Mouse (Mus musculus): ENCODE data around the gene Dab1. TPM values are rescaled to one million over a fixed set of nuclear protein-coding genes. Genes with fewer than 3 reads are reported as not detected.

The Dab1 gene
- polyA plus RNA-seq, 1 experiment, result not detected

GRCm38 (mm10) chr4:103857173-103857572 lies 238.0 kb downstream of the Dab1 start:
- H3K27ac ChIP-seq (ENCODE audit: insufficient read depth, low read length), result no peak overlapping the region
- TF ChIP-seq CTCF (IDR thresholded peaks at IDR 0.05; ENCODE audit: borderline replicate concordance, insufficient read depth, low read length) (no peak), POLR2A (IDR thresholded peaks at IDR 0.05; ENCODE audit: low read depth, low read length) (no peak)
- H3K4me1 ChIP-seq (ENCODE audit: control insufficient read depth, insufficient read depth, low read length), result no peaks in the 10 kb centered on the region
- no peak overlapping the region for H3K4me3 ChIP-seq (ENCODE audit: insufficient read depth, low read length)

GRCm38 (mm10) chr4:103875564-103875963 lies 256.4 kb downstream of the Dab1 start:
- no peak overlapping the region for H3K4me3 ChIP-seq (ENCODE audit: insufficient read depth, low read length)
- TF ChIP-seq CTCF (IDR thresholded peaks at IDR 0.05; ENCODE audit: borderline replicate concordance, insufficient read depth, low read length) (no peak), POLR2A (IDR thresholded peaks at IDR 0.05; ENCODE audit: low read depth, low read length) (no peak)
- H3K27ac ChIP-seq (ENCODE audit: insufficient read depth, low read length), result no peak overlapping the region
- H3K4me1 ChIP-seq (ENCODE audit: control insufficient read depth, insufficient read depth, low read length), result no peaks in the 10 kb centered on the region

- no peak for TF ChIP-seq CTCF (IDR thresholded peaks at IDR 0.05; ENCODE audit: borderline replicate concordance, insufficient read depth, low read length)
- TF ChIP-seq POLR2A (IDR thresholded peaks at IDR 0.05; ENCODE audit: low read depth, low read length), result no peak
- no peaks in the 10 kb centered on the region for H3K4me1 ChIP-seq (ENCODE audit: control insufficient read depth, insufficient read depth, low read length)
Observed at GRCm38 (mm10) chr4:103878841-103879240, 259.7 kb downstream of the Dab1 start.

GRCm38 (mm10) chr4:103881641-103882040 lies 262.5 kb downstream of the Dab1 start:
- Histone ChIP-seq H3K4me1 (ENCODE audit: control insufficient read depth, insufficient read depth, low read length) (no peaks in the 10 kb centered on the region), H3K27ac (ENCODE audit: insufficient read depth, low read length) (no peak overlapping the region), H3K4me3 (ENCODE audit: insufficient read depth, low read length) (no peak overlapping the region)
- no peak for TF ChIP-seq CTCF (IDR thresholded peaks at IDR 0.05; ENCODE audit: borderline replicate concordance, insufficient read depth, low read length)
- no peak for TF ChIP-seq POLR2A (IDR thresholded peaks at IDR 0.05; ENCODE audit: low read depth, low read length)

More at GRCm38 (mm10) chr4:103878841-103879240, 259.7 kb downstream of the Dab1 start:
- Histone ChIP-seq H3K27ac (ENCODE audit: insufficient read depth, low read length) (no peak overlapping the region), H3K4me3 (ENCODE audit: insufficient read depth, low read length) (no peak overlapping the region)

- TF ChIP-seq CTCF (IDR thresholded peaks at IDR 0.05; ENCODE audit: borderline replicate concordance, insufficient read depth, low read length) (no peak), POLR2A (IDR thresholded peaks at IDR 0.05; ENCODE audit: low read depth, low read length) (no peak)
- no peaks in the 10 kb centered on the region for H3K4me1 ChIP-seq (ENCODE audit: control insufficient read depth, insufficient read depth, low read length)
Observed at GRCm38 (mm10) chr4:103888086-103888485, 268.9 kb downstream of the Dab1 start.

GRCm38 (mm10) chr4:103889110-103889509 lies 270.0 kb downstream of the Dab1 start:
- TF ChIP-seq CTCF (IDR thresholded peaks at IDR 0.05; ENCODE audit: borderline replicate concordance, insufficient read depth, low read length) (no peak), POLR2A (IDR thresholded peaks at IDR 0.05; ENCODE audit: low read depth, low read length) (no peak)
- Histone ChIP-seq H3K4me1 (ENCODE audit: control insufficient read depth, insufficient read depth, low read length) (no peaks in the 10 kb centered on the region), H3K4me3 (ENCODE audit: insufficient read depth, low read length) (no peak overlapping the region), H3K27ac (ENCODE audit: insufficient read depth, low read length) (no peak overlapping the region)

More at GRCm38 (mm10) chr4:103888086-103888485, 268.9 kb downstream of the Dab1 start:
- H3K27ac ChIP-seq (ENCODE audit: insufficient read depth, low read length), result no peak overlapping the region
- no peak overlapping the region for H3K4me3 ChIP-seq (ENCODE audit: insufficient read depth, low read length)

- H3K27ac ChIP-seq (ENCODE audit: insufficient read depth, low read length), result no peak overlapping the region
- no peak for TF ChIP-seq POLR2A (IDR thresholded peaks at IDR 0.05; ENCODE audit: low read depth, low read length)
- no peak for TF ChIP-seq CTCF (IDR thresholded peaks at IDR 0.05; ENCODE audit: borderline replicate concordance, insufficient read depth, low read length)
- H3K4me3 ChIP-seq (ENCODE audit: insufficient read depth, low read length), result no peak overlapping the region
- H3K4me1 ChIP-seq (ENCODE audit: control insufficient read depth, insufficient read depth, low read length), result no peaks in the 10 kb centered on the region
Observed at GRCm38 (mm10) chr4:103896806-103897205, 277.6 kb downstream of the Dab1 start.

- TF ChIP-seq POLR2A (IDR thresholded peaks at IDR 0.05; ENCODE audit: low read depth, low read length), result no peak
- no peak for TF ChIP-seq CTCF (IDR thresholded peaks at IDR 0.05; ENCODE audit: borderline replicate concordance, insufficient read depth, low read length)
- no peak overlapping the region for H3K4me3 ChIP-seq (ENCODE audit: insufficient read depth, low read length)
- H3K4me1 ChIP-seq (ENCODE audit: control insufficient read depth, insufficient read depth, low read length), result no peaks in the 10 kb centered on the region
- H3K27ac ChIP-seq (ENCODE audit: insufficient read depth, low read length), result no peak overlapping the region
Observed at GRCm38 (mm10) chr4:103897702-103898101, 278.5 kb downstream of the Dab1 start.

- no peaks in the 10 kb centered on the region for H3K4me1 ChIP-seq (ENCODE audit: control insufficient read depth, insufficient read depth, low read length)
- no peak overlapping the region for H3K4me3 ChIP-seq (ENCODE audit: insufficient read depth, low read length)
- no peak overlapping the region for H3K27ac ChIP-seq (ENCODE audit: insufficient read depth, low read length)
- TF ChIP-seq POLR2A (IDR thresholded peaks at IDR 0.05; ENCODE audit: low read depth, low read length) (no peak), CTCF (IDR thresholded peaks at IDR 0.05; ENCODE audit: borderline replicate concordance, insufficient read depth, low read length) (no peak)
Observed at GRCm38 (mm10) chr4:103911441-103911840, 292.3 kb downstream of the Dab1 start.

- Histone ChIP-seq H3K4me1 (ENCODE audit: control insufficient read depth, insufficient read depth, low read length) (no peaks in the 10 kb centered on the region), H3K27ac (ENCODE audit: insufficient read depth, low read length) (no peak overlapping the region), H3K4me3 (ENCODE audit: insufficient read depth, low read length) (no peak overlapping the region)
- TF ChIP-seq CTCF (IDR thresholded peaks at IDR 0.05; ENCODE audit: borderline replicate concordance, insufficient read depth, low read length) (no peak), POLR2A (IDR thresholded peaks at IDR 0.05; ENCODE audit: low read depth, low read length) (no peak)
Observed at GRCm38 (mm10) chr4:103912071-103912470, 292.9 kb downstream of the Dab1 start.

Measured in embryonic fibroblast, embryonic 13.5 days (primary cell).